Mouse (Mus musculus): ENCODE data around the gene Col3a1. TPM values are rescaled to one million over a fixed set of nuclear protein-coding genes. Genes with fewer than 3 reads are reported as not detected.

The Col3a1 gene
- 0.01 and 0.02 TPM in 2 replicates for polyA plus RNA-seq (2012)

DNA sequence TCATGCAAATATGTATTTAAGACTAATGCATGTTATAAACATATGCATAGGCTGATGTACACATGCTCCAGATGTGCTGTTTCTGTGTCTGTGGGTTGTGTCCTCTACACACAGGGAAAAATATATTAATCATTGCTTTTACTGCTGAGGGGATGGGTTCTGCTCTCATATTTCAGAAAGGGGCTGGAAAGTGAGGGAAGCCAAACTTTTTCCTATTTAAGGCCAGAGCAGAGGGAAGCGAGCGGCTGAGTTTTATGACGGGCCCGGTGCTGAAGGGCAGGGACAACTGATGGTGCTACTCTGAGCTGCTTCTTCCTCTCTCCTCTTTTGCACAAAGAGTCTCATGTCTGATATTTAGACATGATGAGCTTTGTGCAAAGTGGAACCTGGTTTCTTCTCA is at the start of gene Col3a1:
Col3a1 (plus strand) TSS at position 151 of the 400 bp plus-strand sequence.
- no peaks in the 10 kb centered on the region for H3K36me3 ChIP-seq (ENCODE audit: control insufficient read depth)
- H3K4me1 ChIP-seq (ENCODE audit: control insufficient read depth): no peaks in the 10 kb centered on the region
- no peaks in the 10 kb centered on the region for H3K9me3 ChIP-seq (ENCODE audit: control insufficient read depth, low read length)
- H3K27me3 ChIP-seq (ENCODE audit: control insufficient read depth): no peaks in the 10 kb centered on the region
- TF ChIP-seq GATA1 (IDR thresholded peaks at IDR 0.05; ENCODE audit: low read length): no peak
- no peak for TF ChIP-seq TAL1 (IDR thresholded peaks at IDR 0.05; ENCODE audit: low read length)
- no peak within 1 kb of the TSS for H3K4me3 ChIP-seq (replicated peaks)

DNA sequence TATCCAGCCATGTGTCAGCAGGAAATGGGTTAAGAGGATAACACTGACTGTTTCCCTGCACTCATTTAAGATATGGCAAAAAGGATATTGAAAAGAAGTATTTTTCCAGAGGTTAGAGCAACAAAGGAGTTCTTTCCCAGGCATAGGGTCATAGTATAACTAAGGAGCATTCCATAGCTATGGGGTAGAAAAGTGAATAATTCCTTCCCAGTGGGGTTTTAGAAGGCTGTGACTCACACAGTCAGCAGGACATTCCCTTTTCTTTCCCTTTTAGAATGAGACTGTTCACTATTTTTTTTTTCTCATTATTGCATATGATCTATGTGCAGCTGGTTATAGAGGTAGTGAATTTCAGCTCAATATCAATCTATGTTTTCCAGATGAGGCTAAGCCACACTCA is 41.9 kb upstream of the Col3a1 start:
- H3K9me3 ChIP-seq (ENCODE audit: control insufficient read depth, low read length): no peaks in the 10 kb centered on the region
- no peaks in the 10 kb centered on the region for H3K27me3 ChIP-seq (ENCODE audit: control insufficient read depth)
- TF ChIP-seq TAL1 (IDR thresholded peaks at IDR 0.05; ENCODE audit: low read length) (no peak), GATA1 (IDR thresholded peaks at IDR 0.05; ENCODE audit: low read length) (no peak)
- H3K36me3 ChIP-seq (ENCODE audit: control insufficient read depth): no peaks in the 10 kb centered on the region
- no peak overlapping the region for H3K4me3 ChIP-seq (replicated peaks)
- no peaks in the 10 kb centered on the region for H3K4me1 ChIP-seq (ENCODE audit: control insufficient read depth)

DNA sequence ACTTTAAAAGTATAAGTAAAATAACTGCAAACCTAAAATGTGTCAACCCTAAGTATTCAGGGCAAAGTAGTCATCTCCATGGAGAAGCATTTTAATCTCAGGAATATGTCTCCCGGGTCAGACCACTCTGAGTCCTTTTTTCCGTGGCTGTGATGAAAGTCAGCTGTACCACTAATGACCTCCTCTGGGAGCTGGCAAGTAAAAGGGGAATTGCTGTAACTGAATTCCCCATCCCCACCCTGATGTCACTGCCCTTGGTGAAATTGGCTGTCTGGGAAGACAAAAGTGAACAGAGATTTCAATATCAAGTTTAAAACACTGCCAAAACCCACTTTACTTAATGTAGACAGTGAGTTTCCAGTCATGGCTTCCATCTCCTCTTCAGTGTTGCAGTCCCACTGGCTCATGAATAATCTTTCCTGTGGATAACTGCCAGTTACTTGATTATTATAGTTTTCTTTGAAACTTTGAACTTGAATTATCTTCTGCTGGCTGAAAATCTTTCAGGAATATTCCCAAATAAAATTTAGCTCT is 35.3 kb upstream of the Col3a1 start:
- peaks cover 4% of the 10 kb centered on the region; the same call in 1 of the 2 replicates for H3K9me3 ChIP-seq (ENCODE audit: control insufficient read depth, low read length)
- no peaks in the 10 kb centered on the region for H3K4me1 ChIP-seq (ENCODE audit: control insufficient read depth)
- H3K36me3 ChIP-seq (ENCODE audit: control insufficient read depth): no peaks in the 10 kb centered on the region
- H3K4me3 ChIP-seq (replicated peaks): no peak overlapping the region
- no peaks in the 10 kb centered on the region for H3K27me3 ChIP-seq (ENCODE audit: control insufficient read depth)
- TF ChIP-seq TAL1 (IDR thresholded peaks at IDR 0.05; ENCODE audit: low read length) (no peak), GATA1 (IDR thresholded peaks at IDR 0.05; ENCODE audit: low read length) (no peak)

DNA sequence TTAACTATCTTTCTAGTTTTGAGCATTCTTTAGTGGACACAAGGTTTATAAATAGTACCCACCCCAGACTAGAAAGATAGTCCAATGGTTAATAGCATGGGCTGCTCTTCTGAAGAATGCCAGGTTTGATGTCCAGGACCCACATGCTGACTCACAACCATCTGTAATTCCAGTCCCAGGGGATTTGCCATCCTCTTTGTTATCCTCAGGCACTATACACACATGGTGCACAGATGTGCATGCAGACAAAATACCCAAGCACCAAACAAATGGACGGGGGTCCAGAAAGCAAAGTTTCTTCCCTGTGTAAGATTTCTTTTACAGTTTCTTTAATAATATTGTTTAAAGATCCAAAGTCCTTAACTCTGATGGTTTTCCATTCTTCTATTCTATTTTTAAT is 23.4 kb upstream of the Col3a1 start:
- H3K4me3 ChIP-seq (replicated peaks): no peak overlapping the region
- no peaks in the 10 kb centered on the region for H3K9me3 ChIP-seq (ENCODE audit: control insufficient read depth, low read length)
- H3K27me3 ChIP-seq (ENCODE audit: control insufficient read depth): no peaks in the 10 kb centered on the region
- H3K4me1 ChIP-seq (ENCODE audit: control insufficient read depth): no peaks in the 10 kb centered on the region
- TF ChIP-seq TAL1 (IDR thresholded peaks at IDR 0.05; ENCODE audit: low read length) (no peak), GATA1 (IDR thresholded peaks at IDR 0.05; ENCODE audit: low read length) (no peak)
- H3K36me3 ChIP-seq (ENCODE audit: control insufficient read depth): no peaks in the 10 kb centered on the region

DNA sequence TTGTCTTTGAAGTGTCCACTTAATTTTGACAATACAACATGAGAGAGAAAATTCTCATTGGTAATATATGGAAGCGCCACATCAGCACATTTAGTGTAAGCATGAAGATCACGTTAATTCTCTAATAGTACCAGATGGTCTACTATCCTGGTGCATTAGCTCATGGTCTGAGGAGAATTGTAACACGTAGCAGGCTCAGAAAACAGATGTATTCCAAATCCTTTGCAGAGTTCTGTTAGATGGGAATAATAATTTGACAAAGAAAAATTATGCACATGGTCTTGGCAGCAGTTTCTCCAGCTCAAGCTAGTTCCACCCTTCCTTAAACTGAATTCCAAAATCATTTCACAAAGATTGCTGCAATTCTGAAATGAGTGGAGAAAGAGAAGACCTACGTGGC is 21.3 kb upstream of the Col3a1 start:
- H3K27me3 ChIP-seq (ENCODE audit: control insufficient read depth): no peaks in the 10 kb centered on the region
- H3K4me1 ChIP-seq (ENCODE audit: control insufficient read depth): no peaks in the 10 kb centered on the region
- H3K9me3 ChIP-seq (ENCODE audit: control insufficient read depth, low read length): no peaks in the 10 kb centered on the region
- no peak overlapping the region for H3K4me3 ChIP-seq (replicated peaks)
- no peaks in the 10 kb centered on the region for H3K36me3 ChIP-seq (ENCODE audit: control insufficient read depth)
- no peak for TF ChIP-seq GATA1 (IDR thresholded peaks at IDR 0.05; ENCODE audit: low read length)
- no peak for TF ChIP-seq TAL1 (IDR thresholded peaks at IDR 0.05; ENCODE audit: low read length)

DNA sequence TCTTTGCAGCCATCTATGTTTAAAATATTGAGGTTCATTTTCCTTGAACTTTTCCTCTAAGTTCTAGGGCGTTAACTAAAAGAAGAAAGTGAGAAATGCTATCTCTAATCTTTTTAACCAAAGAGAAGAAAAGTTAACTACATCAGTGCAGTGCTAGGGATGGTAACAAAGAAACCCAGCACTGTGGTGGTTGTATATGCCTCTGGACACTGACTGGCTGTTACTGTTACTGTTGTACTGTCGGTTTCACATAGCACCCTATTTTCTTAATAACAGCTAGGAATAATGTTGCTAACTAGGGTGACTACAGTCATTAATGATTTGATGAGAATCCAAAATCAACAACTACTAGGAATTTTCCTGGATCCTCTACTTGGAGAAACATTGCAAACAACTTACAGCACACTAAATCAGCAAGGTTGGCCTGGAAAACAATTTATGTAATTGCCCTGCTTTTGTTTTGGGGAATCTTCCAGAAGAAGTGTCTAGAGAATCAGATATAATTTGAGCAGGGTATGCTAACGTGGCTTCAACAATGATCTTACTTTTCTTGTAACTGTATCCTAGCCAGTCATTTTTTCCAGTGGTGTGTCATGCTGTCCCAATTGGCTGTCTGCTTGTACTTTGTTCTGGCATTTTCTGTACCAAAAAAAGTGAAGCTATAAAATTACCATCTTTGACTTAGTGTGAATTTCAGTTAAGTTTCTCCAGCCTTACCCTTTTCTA is 11.8 kb upstream of the Col3a1 start:
- Histone ChIP-seq H3K27me3 (ENCODE audit: control insufficient read depth) (no peaks in the 10 kb centered on the region), H3K4me3 (replicated peaks) (no peak overlapping the region), H3K4me1 (ENCODE audit: control insufficient read depth) (no peaks in the 10 kb centered on the region), H3K36me3 (ENCODE audit: control insufficient read depth) (no peaks in the 10 kb centered on the region), H3K9me3 (ENCODE audit: control insufficient read depth, low read length) (no peaks in the 10 kb centered on the region)
- TF ChIP-seq GATA1 (IDR thresholded peaks at IDR 0.05; ENCODE audit: low read length): no peak

DNA sequence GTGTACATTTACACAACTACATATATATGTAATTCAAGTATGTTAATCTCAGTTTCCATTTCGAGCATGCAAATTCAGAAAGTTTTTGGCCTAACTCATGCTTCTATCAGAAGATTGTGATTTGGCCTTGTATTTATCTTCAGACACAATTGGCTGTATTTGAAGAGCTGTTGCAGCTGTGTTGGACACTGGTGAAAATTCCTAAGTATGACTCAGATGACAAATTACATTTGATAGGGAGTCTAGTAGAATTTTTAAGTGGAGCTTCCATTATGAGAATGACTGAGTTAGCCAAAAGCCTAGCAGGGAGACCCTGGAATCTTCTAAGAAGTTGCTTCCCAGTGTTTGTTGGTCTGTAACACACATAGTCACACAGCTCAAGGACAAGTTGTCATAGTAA is 7.1 kb upstream of the Col3a1 start:
- TF ChIP-seq TAL1 (IDR thresholded peaks at IDR 0.05; ENCODE audit: low read length): no peak
- TF ChIP-seq GATA1 (IDR thresholded peaks at IDR 0.05; ENCODE audit: low read length): no peak
- H3K36me3 ChIP-seq (ENCODE audit: control insufficient read depth): no peaks in the 10 kb centered on the region
- no peaks in the 10 kb centered on the region for H3K4me1 ChIP-seq (ENCODE audit: control insufficient read depth)
- H3K9me3 ChIP-seq (ENCODE audit: control insufficient read depth, low read length): no peaks in the 10 kb centered on the region
- no peaks in the 10 kb centered on the region for H3K27me3 ChIP-seq (ENCODE audit: control insufficient read depth)
- no peak overlapping the region for H3K4me3 ChIP-seq (replicated peaks)

DNA sequence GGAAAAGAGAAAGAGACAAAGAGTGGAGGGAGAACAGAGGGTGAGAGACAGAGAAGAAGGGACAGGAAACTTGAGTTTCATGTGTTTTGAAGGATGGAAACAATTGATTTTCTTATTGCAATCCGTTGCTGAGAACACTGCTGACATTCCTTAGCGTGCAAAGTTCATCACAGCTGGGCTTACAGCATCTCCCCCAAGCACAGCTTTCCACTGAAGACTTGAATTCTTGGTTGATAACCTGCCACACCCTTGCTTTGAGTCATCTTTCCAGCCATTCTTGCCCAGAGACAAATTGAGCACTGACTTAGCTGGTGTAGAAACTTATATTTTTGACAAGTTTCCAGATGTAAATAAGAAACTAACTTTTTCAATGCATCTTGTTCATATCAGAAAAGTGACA is 2.3 kb upstream of the Col3a1 start:
- H3K9me3 ChIP-seq (ENCODE audit: control insufficient read depth, low read length): no peaks in the 10 kb centered on the region
- H3K27me3 ChIP-seq (ENCODE audit: control insufficient read depth): no peaks in the 10 kb centered on the region
- TF ChIP-seq TAL1 (IDR thresholded peaks at IDR 0.05; ENCODE audit: low read length) (no peak), GATA1 (IDR thresholded peaks at IDR 0.05; ENCODE audit: low read length) (no peak)
- no peaks in the 10 kb centered on the region for H3K4me1 ChIP-seq (ENCODE audit: control insufficient read depth)
- no peaks in the 10 kb centered on the region for H3K36me3 ChIP-seq (ENCODE audit: control insufficient read depth)
- no peak overlapping the region for H3K4me3 ChIP-seq (replicated peaks)

DNA sequence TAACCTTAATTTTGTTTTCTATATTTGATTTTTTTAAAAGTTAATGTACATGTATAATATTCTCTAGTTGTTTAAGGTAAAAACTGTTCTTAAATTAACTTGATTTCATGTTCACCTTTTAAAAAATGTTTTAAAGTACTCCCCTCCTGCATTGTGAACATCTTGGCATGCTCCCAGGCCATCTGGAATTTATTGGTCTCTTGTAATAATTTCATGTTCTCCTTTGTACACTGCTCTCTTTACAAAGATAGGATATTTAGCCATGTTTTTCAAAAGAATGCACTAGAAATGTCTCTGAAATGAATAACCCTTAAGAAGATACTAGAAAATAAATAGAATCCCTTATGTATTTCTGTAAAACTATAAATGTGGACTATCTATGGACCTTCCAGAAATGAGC is 624 bp downstream of the Col3a1 start:
- H3K4me1 ChIP-seq (ENCODE audit: control insufficient read depth): no peaks in the 10 kb centered on the region
- TF ChIP-seq TAL1 (IDR thresholded peaks at IDR 0.05; ENCODE audit: low read length): no peak
- TF ChIP-seq GATA1 (IDR thresholded peaks at IDR 0.05; ENCODE audit: low read length): no peak
- H3K9me3 ChIP-seq (ENCODE audit: control insufficient read depth, low read length): no peaks in the 10 kb centered on the region
- no peaks in the 10 kb centered on the region for H3K36me3 ChIP-seq (ENCODE audit: control insufficient read depth)
- no peaks in the 10 kb centered on the region for H3K27me3 ChIP-seq (ENCODE audit: control insufficient read depth)
- no peak overlapping the region for H3K4me3 ChIP-seq (replicated peaks)

DNA sequence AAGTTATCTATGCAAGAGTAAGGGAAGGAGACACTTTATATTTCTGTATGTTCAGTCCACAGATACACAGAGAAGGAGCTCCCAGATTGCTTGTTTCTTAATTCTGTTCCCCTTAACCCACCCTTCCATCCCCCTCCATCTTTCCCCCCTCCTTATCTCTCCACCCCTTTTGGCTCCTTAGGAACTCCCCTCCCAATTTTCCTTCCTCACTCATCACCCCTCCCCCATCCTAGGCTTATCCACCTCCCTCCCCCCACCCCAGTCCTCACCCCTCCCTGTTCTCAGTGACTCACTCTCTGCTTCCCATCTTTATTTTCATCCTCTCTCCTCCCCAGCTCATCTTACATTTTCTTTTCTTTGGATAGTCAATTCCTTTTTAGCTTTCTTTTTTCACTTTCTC is 1.5 kb downstream of the Col3a1 start:
- Histone ChIP-seq H3K36me3 (ENCODE audit: control insufficient read depth) (no peaks in the 10 kb centered on the region), H3K4me1 (ENCODE audit: control insufficient read depth) (no peaks in the 10 kb centered on the region), H3K9me3 (ENCODE audit: control insufficient read depth, low read length) (no peaks in the 10 kb centered on the region), H3K4me3 (replicated peaks) (no peak overlapping the region), H3K27me3 (ENCODE audit: control insufficient read depth) (no peaks in the 10 kb centered on the region)
- TF ChIP-seq GATA1 (IDR thresholded peaks at IDR 0.05; ENCODE audit: low read length): no peak
- TF ChIP-seq TAL1 (IDR thresholded peaks at IDR 0.05; ENCODE audit: low read length): no peak

Measured in erythroblast, embryonic 14.5 days (primary cell).